Mouse (Mus musculus) intestine, postnatal 0 days (tissue): ENCODE measurements around the gene Kank1. TPM values are rescaled to one million over a fixed set of nuclear protein-coding genes. Genes with fewer than 3 reads are reported as not detected.

ENCODE experiments used
- ATAC-seq: fragments of 200-750 bp; cut with Nextera tagmentation; 2 replicates; pipeline ENCODE4 v1.8.0; 2017; ENCODE audit warnings: mild to moderate bottlenecking, moderate TSS enrichment, moderate library complexity
- H3K27ac ChIP-seq: fragments of 300-500 bp; sonication (generic); 2 replicates; pipeline ENCODE4 v1.5.1; 2014; ENCODE audit warnings: mild to moderate bottlenecking, low read depth, low read length, moderate library complexity
- H3K27me3 ChIP-seq: fragments of 300-500 bp; sonication (generic); replicated peaks from 2 replicates; pipeline ENCODE4 v1.6.1; 2014; ENCODE audit warnings: low read length, mixed read lengths; ENCODE audit not compliant: control insufficient read depth, insufficient read depth
- H3K36me3 ChIP-seq: fragments of 300-500 bp; sonication (generic); 2 replicates; pipeline ENCODE4 v1.6.1; 2014; ENCODE audit warnings: mild to moderate bottlenecking, moderate library complexity; ENCODE audit not compliant: control insufficient read depth, insufficient read depth
- H3K4me1 ChIP-seq: fragments of 300-500 bp; sonication (generic); replicated peaks from 2 replicates; pipeline ENCODE4 v1.6.1; 2014; ENCODE audit warnings: antibody characterized with exemption, low read length, mixed read lengths; ENCODE audit not compliant: control insufficient read depth, insufficient read depth
- H3K4me2 ChIP-seq: fragments of 300-500 bp; sonication (generic); replicated peaks from 2 replicates; pipeline ENCODE4 v1.6.1; 2014; ENCODE audit warnings: low read depth, mild to moderate bottlenecking, moderate library complexity
- H3K4me3 ChIP-seq: fragments of 300-500 bp; sonication (generic); 2 replicates; pipeline ENCODE4 v1.5.1; 2014; ENCODE audit warnings: low read depth, low read length
- H3K9ac ChIP-seq: fragments of 300-500 bp; sonication (generic); 2 replicates; pipeline ENCODE4 v1.6.1; 2014; ENCODE audit warnings: mild to moderate bottlenecking, low read depth, low read length
- H3K9me3 ChIP-seq: fragments of 300-500 bp; sonication (generic); 2 replicates; pipeline ENCODE4 v1.6.1; 2016; ENCODE audit warnings: mixed run types; ENCODE audit not compliant: control insufficient read depth
- CTCF ChIP-seq: sonication (generic); IDR thresholded peaks from 2 replicates; pipeline ENCODE4 v1.5.1; 2016; ENCODE audit warnings: low read depth, mild to moderate bottlenecking, control low read depth, antibody characterized with exemption, moderate library complexity
- whole genome bisulfite sequencing: fragments of 180-500 bp; shearing (Covaris S2); extraction: QIAGEN DNeasy Blood & Tissue Kit; methylation state at CpG from one replicate; pipeline ENCODE4 v1.1.7; 2014; 5-methylcytosine and 5-hydroxymethylcytosine counted together
- polyA plus RNA-seq: library from polyadenylated mRNA; unstranded; fragments of >200 nt; fragmentation: Nextera tagmentation; extraction: Ambion mirVana; gene quantifications from 2 replicates; pipeline ENCODE4 v1.2.1, GENCODE M21; 2015

Gene Kank1
- polyA plus RNA-seq, 1 experiment from 2014 or later: 6.0 TPM

- no peak for ATAC-seq
- Histone ChIP-seq H3K9ac (no peak overlapping the region), H3K36me3 (no peaks in the 10 kb centered on the region), H3K27ac (no peak overlapping the region), H3K4me3 (no peak overlapping the region), H3K27me3 (no peaks in the 10 kb centered on the region), H3K9me3 (no peaks in the 10 kb centered on the region), H3K4me2 (no peak overlapping the region), H3K4me1 (no peaks in the 10 kb centered on the region)
- no peak for TF ChIP-seq CTCF
- WGBS: 71% methylated on average over 16 of the region's 16 CpGs
These were observed 150.1 kb downstream of the Kank1 start for GRCm38 (mm10) chr19:25386679-25387470.

- no peaks in the 10 kb centered on the region for H3K36me3 ChIP-seq
- H3K4me1 ChIP-seq: no peaks in the 10 kb centered on the region
- H3K4me2 ChIP-seq: no peak overlapping the region
- no peak overlapping the region for H3K4me3 ChIP-seq
- WGBS: 94% methylated on average over 18 of the region's 18 CpGs
- H3K27ac ChIP-seq: no peak overlapping the region
- H3K9me3 ChIP-seq: no peaks in the 10 kb centered on the region
- H3K27me3 ChIP-seq: no peaks in the 10 kb centered on the region
- no peak for TF ChIP-seq CTCF
- no peak overlapping the region for H3K9ac ChIP-seq
- no peak for ATAC-seq
These were observed 151.1 kb downstream of the Kank1 start for GRCm38 (mm10) chr19:25387902-25388301.

- Histone ChIP-seq H3K4me1 (no peaks in the 10 kb centered on the region), H3K4me2 (no peak overlapping the region; the same call in 1 of the 2 replicates), H3K36me3 (no peaks in the 10 kb centered on the region), H3K27ac (no peak overlapping the region), H3K9me3 (no peaks in the 10 kb centered on the region), H3K4me3 (no peak overlapping the region), H3K9ac (no peak overlapping the region), H3K27me3 (no peaks in the 10 kb centered on the region)
- WGBS: 85% methylated on average over 11 of the region's 11 CpGs
- TF ChIP-seq CTCF: no peak
- ATAC-seq: no peak
These were observed 155.4 kb downstream of the Kank1 start for GRCm38 (mm10) chr19:25392135-25392534.

- no peak overlapping the region for H3K9ac ChIP-seq
- peak overlapping the region; percentile 41 for H3K4me2 ChIP-seq
- 33% methylated on average over 10 of the region's 10 CpGs for WGBS
- H3K4me3 ChIP-seq: no peak overlapping the region
- ATAC-seq: no peak
- no peaks in the 10 kb centered on the region for H3K9me3 ChIP-seq
- H3K4me1 ChIP-seq: no peaks in the 10 kb centered on the region
- no peak for TF ChIP-seq CTCF
- H3K27ac ChIP-seq: 0 out of 2 replicates have a peak overlapping the region, but pooled peaks have one; percentile 21
- H3K27me3 ChIP-seq: no peaks in the 10 kb centered on the region
- H3K36me3 ChIP-seq: no peaks in the 10 kb centered on the region
These were observed 158.3 kb downstream of the Kank1 start for GRCm38 (mm10) chr19:25395035-25395434.

- Histone ChIP-seq H3K27me3 (no peaks in the 10 kb centered on the region), H3K4me3 (no peak overlapping the region), H3K4me1 (no peaks in the 10 kb centered on the region), H3K36me3 (no peaks in the 10 kb centered on the region), H3K4me2 (no peak overlapping the region), H3K9ac (no peak overlapping the region), H3K27ac (no peak overlapping the region), H3K9me3 (no peaks in the 10 kb centered on the region)
- no peak for TF ChIP-seq CTCF
- ATAC-seq: no peak
- WGBS: 89% methylated on average over 6 of the region's 6 CpGs
These were observed 160.0 kb downstream of the Kank1 start for GRCm38 (mm10) chr19:25396709-25397266.

GRCm38 (mm10) chr19:25399511-25400211, 162.9 kb downstream of the Kank1 start:
- ATAC-seq: no peak
- no peak overlapping the region for H3K4me3 ChIP-seq
- no peaks in the 10 kb centered on the region for H3K36me3 ChIP-seq
- peak overlapping the region; percentile 31; the same call in 1 of the 2 replicates for H3K4me2 ChIP-seq
- no peak overlapping the region for H3K9ac ChIP-seq
- no peaks in the 10 kb centered on the region for H3K4me1 ChIP-seq
- H3K9me3 ChIP-seq: no peaks in the 10 kb centered on the region
- 29% methylated on average over 9 of the region's 9 CpGs for WGBS
- no peak for TF ChIP-seq CTCF
- no peak overlapping the region; the same call in 1 of the 2 replicates for H3K27ac ChIP-seq
- H3K27me3 ChIP-seq: no peaks in the 10 kb centered on the region
